Mouse (Mus musculus) kidney, adult 2 months (tissue): ENCODE measurements at regions not wholly inside any gene's neighbourhood (a gene's known extent, or its start where the extent isn't known, plus 50 kb on each side); places are given as distances from the start of the nearest gene placed in this dataset.

Experiments
- CTCF ChIP-seq: fragments of 200-500 bp; conservative IDR thresholded peaks from 2 replicates; pipeline ENCODE4 v1.5.1; 2011; ENCODE audit warnings: low read depth, mild to moderate bottlenecking, control low read depth, low read length, moderate library complexity, mixed read lengths; ENCODE audit not compliant: insufficient read depth, insufficient read length
- POLR2A ChIP-seq: fragments of 200-500 bp; IDR thresholded peaks from one replicate; pipeline ENCODE4 v1.6.1; 2011; ENCODE audit warnings: low read depth, low read length, control low read depth

DNA sequence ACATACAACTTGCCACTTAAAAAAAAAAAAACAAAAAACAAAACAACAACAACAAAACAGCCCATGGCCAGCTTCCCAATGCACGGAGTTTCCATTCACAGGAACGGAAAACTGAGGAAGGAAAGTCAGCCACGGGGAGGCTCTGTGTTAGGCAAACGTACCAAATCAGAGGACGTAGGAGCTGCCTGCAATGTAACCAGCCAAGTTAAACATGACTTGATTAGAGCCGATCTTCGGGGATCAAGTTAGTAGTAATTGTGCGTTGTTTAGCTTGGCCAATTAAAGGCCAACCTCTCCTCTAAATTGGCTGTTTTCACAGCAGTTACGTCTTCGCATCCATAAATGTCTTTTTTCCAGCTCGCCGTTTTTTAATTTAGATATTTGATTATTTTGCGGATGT is 190.7 kb downstream of the Cd83 start:
- TF ChIP-seq CTCF (no peak), POLR2A (no peak)
